Mouse (Mus musculus) olfactory bulb, adult 2 months (tissue): ENCODE measurements at regions not wholly inside any gene's neighbourhood (a gene's known extent, or its start where the extent isn't known, plus 50 kb on each side); places are given as distances from the start of the nearest gene placed in this dataset.

Experiments used
- CTCF ChIP-seq: fragments of 200-500 bp; IDR thresholded peaks from 2 replicates; pipeline ENCODE4 v1.5.1; 2012; ENCODE audit warnings: low read depth, mild to moderate bottlenecking, low read length, moderate library complexity; ENCODE audit not compliant: insufficient read depth
- POLR2A ChIP-seq: fragments of 200-500 bp; IDR thresholded peaks from 2 replicates; pipeline ENCODE4 v1.6.1; 2012; ENCODE audit warnings: mild to moderate bottlenecking, low read depth, low read length, moderate library complexity; ENCODE audit not compliant: insufficient read depth

GRCm38 (mm10) chr1:184234320-184234988 lies 200.4 kb upstream of the 1700056E22Rik start:
- TF ChIP-seq CTCF (no peak), POLR2A (no peak)
